Mouse (Mus musculus) E14TG2a.4 (cell line): ENCODE measurements at regions not wholly inside any gene's neighbourhood (a gene's known extent, or its start where the extent isn't known, plus 50 kb on each side); places are given as distances from the start of the nearest gene placed in this dataset.

Experiments used
- CTCF ChIP-seq: conservative IDR thresholded peaks from 2 replicates; pipeline ENCODE4 v1.5.1; 2014; ENCODE audit warnings: low read length
- POU5F1 ChIP-seq: IDR thresholded peaks from 2 replicates; pipeline ENCODE4 v1.6.1; 2014; ENCODE audit warnings: low read length, borderline replicate concordance

- TF ChIP-seq CTCF (no peak), POU5F1 (no peak)
These were observed 224.0 kb downstream of the Gm26897 start for GRCm38 (mm10) chr5:111957698-111958097.
